Mouse (Mus musculus): Measurements from ENCODE around the gene Gpr157. TPM values are rescaled to one million over a fixed set of nuclear protein-coding genes. Genes with fewer than 3 reads are reported as not detected.

The Gpr157 gene
- polyA plus RNA-seq, 1 experiment: 5.0 TPM

DNA sequence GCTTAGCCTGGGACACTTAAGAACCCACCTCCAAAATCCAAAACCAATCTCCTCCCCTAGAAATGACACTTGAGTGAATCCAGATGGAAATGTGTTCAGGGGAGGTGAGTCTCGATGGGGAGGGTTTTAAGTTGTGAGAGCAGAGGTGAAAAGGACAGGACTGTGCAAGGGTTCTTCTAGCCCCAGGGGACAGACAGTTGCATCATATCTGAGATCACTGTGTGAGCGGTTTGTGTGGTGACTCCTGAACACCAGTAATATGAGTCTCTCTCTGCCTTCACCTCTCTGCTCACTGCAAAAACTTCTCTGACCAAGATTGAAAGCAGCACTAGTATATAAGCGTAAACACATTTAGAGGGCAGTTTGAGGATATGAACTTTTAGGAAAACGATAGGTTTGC, 59.1 kb downstream of the Gpr157 start:
- WGBS: 83% methylated on average over 4 of the region's 4 CpGs
- Histone ChIP-seq H3K4me1 (ENCODE audit: control insufficient read depth, insufficient read depth, low read length) (no peaks in the 10 kb centered on the region), H3K4me3 (replicated peaks; ENCODE audit: extremely low read depth, low read depth, low read length) (no peak overlapping the region)
- TF ChIP-seq CTCF (IDR thresholded peaks at IDR 0.05; ENCODE audit: insufficient read depth, low read length) (no peak), POLR2A (IDR thresholded peaks at IDR 0.05; ENCODE audit: borderline replicate concordance, extremely low read depth, low read depth, low read length) (no peak)
- DNase-seq: no peak

GRCm38 (mm10) chr4:150151045-150151444, 63.9 kb downstream of the Gpr157 start:
- no peak for DNase-seq
- Histone ChIP-seq H3K4me1 (ENCODE audit: control insufficient read depth, insufficient read depth, low read length) (no peaks in the 10 kb centered on the region), H3K4me3 (replicated peaks; ENCODE audit: extremely low read depth, low read depth, low read length) (no peak overlapping the region)
- WGBS: 78% methylated on average over 7 of the region's 7 CpGs
- TF ChIP-seq CTCF (IDR thresholded peaks at IDR 0.05; ENCODE audit: insufficient read depth, low read length) (no peak), POLR2A (IDR thresholded peaks at IDR 0.05; ENCODE audit: borderline replicate concordance, extremely low read depth, low read depth, low read length) (no peak)

GRCm38 (mm10) chr4:150152483-150152882, 65.3 kb downstream of the Gpr157 start:
- no peak overlapping the region for H3K4me3 ChIP-seq (replicated peaks; ENCODE audit: extremely low read depth, low read depth, low read length)
- no peak for DNase-seq
- no peak for TF ChIP-seq CTCF (IDR thresholded peaks at IDR 0.05; ENCODE audit: insufficient read depth, low read length)
- TF ChIP-seq POLR2A (IDR thresholded peaks at IDR 0.05; ENCODE audit: borderline replicate concordance, extremely low read depth, low read depth, low read length): no peak
- WGBS: 65% methylated on average over 8 of the region's 8 CpGs
- H3K4me1 ChIP-seq (ENCODE audit: control insufficient read depth, insufficient read depth, low read length): no peaks in the 10 kb centered on the region

GRCm38 (mm10) chr4:150155301-150155700, 68.1 kb downstream of the Gpr157 start:
- no peaks in the 10 kb centered on the region for H3K4me1 ChIP-seq (ENCODE audit: control insufficient read depth, insufficient read depth, low read length)
- no peak overlapping the region for H3K4me3 ChIP-seq (replicated peaks; ENCODE audit: extremely low read depth, low read depth, low read length)
- no peak for DNase-seq
- WGBS: 81% methylated on average over 4 of the region's 4 CpGs
- TF ChIP-seq CTCF (IDR thresholded peaks at IDR 0.05; ENCODE audit: insufficient read depth, low read length) (no peak), POLR2A (IDR thresholded peaks at IDR 0.05; ENCODE audit: borderline replicate concordance, extremely low read depth, low read depth, low read length) (no peak)

Other genes starting within 250 kb of the Gpr157 start
- gene Spsb1, start 132.3 kb upstream of the Gpr157 start, polyA plus RNA-seq (2012; rRNA removed): 20.2 and 23.4 TPM in 2 replicates
- 148 and 171 TPM in 2 replicates for gene H6pd, start 78.3 kb upstream of the Gpr157 start, polyA plus RNA-seq (2012; rRNA removed)
- 0.66 and 4.5 TPM in 2 replicates for gene Slc2a5, start 31.9 kb downstream of the Gpr157 start, polyA plus RNA-seq (2012; rRNA removed)
- gene Slc2a7, start 61.6 kb downstream of the Gpr157 start, polyA plus RNA-seq (2012; rRNA removed): not detected in 2 replicates
- gene Car6, start 114.0 kb downstream of the Gpr157 start, polyA plus RNA-seq (2012; rRNA removed): 0.11 TPM in 1 of 2 replicates, not detected in the other
- 90.4 and 220 TPM in 2 replicates for gene Eno1, start 149.4 kb downstream of the Gpr157 start, polyA plus RNA-seq (2012; rRNA removed)
- gene Rere, start 194.3 kb downstream of the Gpr157 start, polyA plus RNA-seq (2012; rRNA removed): 36.0 and 42.0 TPM in 2 replicates